Mouse (Mus musculus): ENCODE measurements around the gene Rptor. TPM values are rescaled to one million over a fixed set of nuclear protein-coding genes. Genes with fewer than 3 reads are reported as not detected.

Gene Rptor
- polyA plus RNA-seq, 1 experiment from 2014 or later: 3.9 TPM

GRCm38 (mm10) chr11:119802947-119803346, 200.2 kb downstream of the Rptor start:
- no peak for ATAC-seq (ENCODE audit: low read depth)
- no peak overlapping the region for H3K4me3 ChIP-seq (ENCODE audit: low read depth, low read length)
- H3K4me1 ChIP-seq (ENCODE audit: control insufficient read depth, low read depth, low read length): no peaks in the 10 kb centered on the region; the same call in 1 of the 2 replicates
- no peak overlapping the region for H3K4me2 ChIP-seq (ENCODE audit: low read depth, low read length)
- H3K27me3 ChIP-seq (ENCODE audit: control insufficient read depth, insufficient read depth, low read depth, low read length): no peaks in the 10 kb centered on the region
- 78% methylated on average over 7 of the region's 7 CpGs for WGBS (ENCODE audit: insufficient replicate concordance)
- no peak overlapping the region for H3K27ac ChIP-seq (ENCODE audit: low read length)
- H3K9me3 ChIP-seq (replicated peaks; ENCODE audit: control insufficient read depth, low read length): no peaks in the 10 kb centered on the region
- no peak overlapping the region for H3K9ac ChIP-seq (ENCODE audit: low read depth, low read length)
- no peaks in the 10 kb centered on the region for H3K36me3 ChIP-seq (ENCODE audit: control insufficient read depth, insufficient read depth)

DNA sequence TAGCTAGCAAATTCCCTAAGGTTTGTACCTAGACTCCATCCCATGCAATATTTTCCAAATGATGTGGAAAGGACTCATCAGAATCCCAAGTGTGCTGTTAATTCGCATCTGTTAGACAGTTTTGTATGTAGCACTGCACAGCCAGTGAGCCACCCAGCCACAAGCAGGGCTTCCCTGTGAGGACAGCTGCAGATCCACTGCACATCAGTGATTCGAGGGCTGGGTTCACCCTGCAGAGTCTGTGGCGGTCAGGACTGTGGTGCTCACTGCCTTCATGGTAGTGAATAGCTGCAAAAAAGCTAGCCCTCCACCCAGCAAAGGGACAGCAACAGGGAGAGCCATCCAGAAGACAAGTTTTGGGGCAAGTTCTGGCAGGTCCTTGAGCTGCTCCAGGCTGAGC, 201.7 kb downstream of the Rptor start:
- 69% methylated on average over 3 of the region's 3 CpGs for WGBS (ENCODE audit: insufficient replicate concordance)
- no peak overlapping the region for H3K27ac ChIP-seq (ENCODE audit: low read length)
- no peaks in the 10 kb centered on the region for H3K27me3 ChIP-seq (ENCODE audit: control insufficient read depth, insufficient read depth, low read depth, low read length)
- no peak overlapping the region for H3K9ac ChIP-seq (ENCODE audit: low read depth, low read length)
- H3K36me3 ChIP-seq (ENCODE audit: control insufficient read depth, insufficient read depth): no peaks in the 10 kb centered on the region
- H3K4me2 ChIP-seq (ENCODE audit: low read depth, low read length): no peak overlapping the region
- H3K9me3 ChIP-seq (replicated peaks; ENCODE audit: control insufficient read depth, low read length): no peaks in the 10 kb centered on the region
- ATAC-seq (ENCODE audit: low read depth): no peak
- no peaks in the 10 kb centered on the region; the same call in 1 of the 2 replicates for H3K4me1 ChIP-seq (ENCODE audit: control insufficient read depth, low read depth, low read length)
- H3K4me3 ChIP-seq (ENCODE audit: low read depth, low read length): no peak overlapping the region

GRCm38 (mm10) chr11:119805112-119805750, 202.5 kb downstream of the Rptor start:
- H3K9me3 ChIP-seq (replicated peaks; ENCODE audit: control insufficient read depth, low read length): no peaks in the 10 kb centered on the region
- no peak overlapping the region for H3K4me3 ChIP-seq (ENCODE audit: low read depth, low read length)
- H3K9ac ChIP-seq (ENCODE audit: low read depth, low read length): no peak overlapping the region
- no peak overlapping the region for H3K27ac ChIP-seq (ENCODE audit: low read length)
- H3K36me3 ChIP-seq (ENCODE audit: control insufficient read depth, insufficient read depth): no peaks in the 10 kb centered on the region
- H3K27me3 ChIP-seq (ENCODE audit: control insufficient read depth, insufficient read depth, low read depth, low read length): no peaks in the 10 kb centered on the region
- 78% methylated on average over 10 of the region's 10 CpGs for WGBS (ENCODE audit: insufficient replicate concordance)
- H3K4me1 ChIP-seq (ENCODE audit: control insufficient read depth, low read depth, low read length): no peaks in the 10 kb centered on the region; the same call in 1 of the 2 replicates
- no peak overlapping the region for H3K4me2 ChIP-seq (ENCODE audit: low read depth, low read length)
- no peak for ATAC-seq (ENCODE audit: low read depth)

DNA sequence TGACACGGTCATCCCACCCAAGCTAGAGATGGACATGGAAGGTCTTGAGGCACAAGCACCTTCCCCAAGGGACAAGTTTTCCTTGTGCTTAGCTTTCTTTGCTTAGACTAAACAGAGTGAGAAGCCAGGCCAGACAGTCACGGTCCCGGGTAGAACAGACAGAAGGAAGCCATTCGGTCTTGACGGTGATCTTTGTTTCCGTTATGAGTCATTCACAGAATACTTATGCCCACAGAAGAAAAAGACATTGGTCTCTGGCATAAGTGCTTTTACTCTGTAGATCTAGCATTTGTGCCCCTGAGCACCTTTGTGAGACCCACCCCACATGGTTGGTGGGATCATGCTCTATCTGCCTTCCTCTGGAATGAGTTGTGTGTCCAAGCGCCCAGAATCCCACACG, 203.8 kb downstream of the Rptor start:
- H3K27ac ChIP-seq (ENCODE audit: low read length): no peak overlapping the region
- H3K36me3 ChIP-seq (ENCODE audit: control insufficient read depth, insufficient read depth): no peaks in the 10 kb centered on the region
- no peaks in the 10 kb centered on the region for H3K9me3 ChIP-seq (replicated peaks; ENCODE audit: control insufficient read depth, low read length)
- no peaks in the 10 kb centered on the region for H3K27me3 ChIP-seq (ENCODE audit: control insufficient read depth, insufficient read depth, low read depth, low read length)
- no peak overlapping the region for H3K4me3 ChIP-seq (ENCODE audit: low read depth, low read length)
- no peak overlapping the region for H3K9ac ChIP-seq (ENCODE audit: low read depth, low read length)
- H3K4me2 ChIP-seq (ENCODE audit: low read depth, low read length): no peak overlapping the region
- ATAC-seq (ENCODE audit: low read depth): no peak
- H3K4me1 ChIP-seq (ENCODE audit: control insufficient read depth, low read depth, low read length): no peaks in the 10 kb centered on the region; the same call in 1 of the 2 replicates
- WGBS (ENCODE audit: insufficient replicate concordance): 83% methylated on average over 8 of the region's 8 CpGs

GRCm38 (mm10) chr11:119807431-119808031, 204.8 kb downstream of the Rptor start:
- Histone ChIP-seq H3K4me2 (ENCODE audit: low read depth, low read length) (no peak overlapping the region), H3K4me1 (ENCODE audit: control insufficient read depth, low read depth, low read length) (no peaks in the 10 kb centered on the region), H3K36me3 (ENCODE audit: control insufficient read depth, insufficient read depth) (no peaks in the 10 kb centered on the region), H3K9ac (ENCODE audit: low read depth, low read length) (no peak overlapping the region), H3K9me3 (replicated peaks; ENCODE audit: control insufficient read depth, low read length) (no peaks in the 10 kb centered on the region), H3K27ac (ENCODE audit: low read length) (no peak overlapping the region), H3K4me3 (ENCODE audit: low read depth, low read length) (no peak overlapping the region), H3K27me3 (ENCODE audit: control insufficient read depth, insufficient read depth, low read depth, low read length) (no peaks in the 10 kb centered on the region)
- 44% methylated on average over 7 of the region's 7 CpGs for WGBS (ENCODE audit: insufficient replicate concordance)
- no peak for ATAC-seq (ENCODE audit: low read depth)

DNA sequence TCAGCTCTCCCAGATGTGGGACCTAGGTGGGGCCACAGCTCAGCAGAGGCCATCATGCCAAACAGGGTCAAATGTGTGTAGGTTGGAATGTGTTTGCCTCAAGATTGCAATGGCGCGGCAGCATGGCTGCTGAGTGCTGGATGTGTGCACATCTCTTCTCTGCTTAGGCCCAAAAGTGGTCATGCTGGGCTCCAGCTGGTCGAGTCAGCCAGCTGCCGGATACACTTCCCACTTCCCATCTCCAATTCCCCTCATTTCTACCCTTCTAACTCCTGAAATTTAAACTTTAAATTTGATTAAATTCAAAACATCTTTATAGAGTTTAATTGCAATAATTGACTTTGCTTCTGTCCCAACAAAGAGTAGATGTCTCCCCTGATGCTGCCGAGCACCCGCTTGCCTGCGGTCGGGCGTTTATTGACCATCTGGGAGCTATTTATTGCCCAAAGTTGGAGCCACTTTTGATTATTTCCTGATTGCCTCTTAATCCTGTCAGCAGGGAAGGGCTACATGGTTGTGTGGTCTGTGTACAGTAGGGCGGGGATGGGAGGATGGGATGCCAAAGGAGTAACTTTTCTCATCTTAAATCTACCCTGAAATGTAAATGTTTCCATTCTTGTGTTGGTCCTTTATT, 206.1 kb downstream of the Rptor start:
- ATAC-seq (ENCODE audit: low read depth): no peak
- Histone ChIP-seq H3K27ac (ENCODE audit: low read length) (no peak overlapping the region), H3K9ac (ENCODE audit: low read depth, low read length) (no peak overlapping the region), H3K9me3 (replicated peaks; ENCODE audit: control insufficient read depth, low read length) (no peaks in the 10 kb centered on the region), H3K4me1 (ENCODE audit: control insufficient read depth, low read depth, low read length) (no peaks in the 10 kb centered on the region), H3K4me3 (ENCODE audit: low read depth, low read length) (no peak overlapping the region), H3K36me3 (ENCODE audit: control insufficient read depth, insufficient read depth) (no peaks in the 10 kb centered on the region), H3K4me2 (ENCODE audit: low read depth, low read length) (no peak overlapping the region), H3K27me3 (ENCODE audit: control insufficient read depth, insufficient read depth, low read depth, low read length) (no peaks in the 10 kb centered on the region)
- 83% methylated on average over 10 of the region's 10 CpGs for WGBS (ENCODE audit: insufficient replicate concordance)

DNA sequence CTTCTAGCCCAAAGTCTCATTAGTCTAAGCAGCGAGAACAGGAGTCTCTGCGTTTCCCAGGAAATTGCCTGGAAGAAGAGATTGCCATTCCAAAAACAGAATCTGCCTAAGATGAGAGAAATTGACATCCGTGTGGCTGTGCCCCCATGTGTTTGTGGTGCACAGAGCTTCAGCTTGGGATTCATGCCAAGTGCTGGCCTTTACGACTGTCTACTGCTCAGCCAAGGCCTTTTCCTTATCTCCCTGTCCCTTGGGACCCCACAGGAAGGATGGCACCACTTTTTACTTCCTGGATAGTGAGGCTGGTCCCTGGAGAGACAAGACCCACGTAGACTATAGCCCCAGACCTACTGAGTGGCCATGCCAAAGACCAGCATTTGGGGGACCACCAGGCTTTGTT, 206.6 kb downstream of the Rptor start:
- H3K4me2 ChIP-seq (ENCODE audit: low read depth, low read length): no peak overlapping the region
- H3K4me1 ChIP-seq (ENCODE audit: control insufficient read depth, low read depth, low read length): no peaks in the 10 kb centered on the region
- H3K27ac ChIP-seq (ENCODE audit: low read length): no peak overlapping the region
- no peaks in the 10 kb centered on the region for H3K36me3 ChIP-seq (ENCODE audit: control insufficient read depth, insufficient read depth)
- no peak overlapping the region for H3K4me3 ChIP-seq (ENCODE audit: low read depth, low read length)
- no peak for ATAC-seq (ENCODE audit: low read depth)
- H3K9me3 ChIP-seq (replicated peaks; ENCODE audit: control insufficient read depth, low read length): no peaks in the 10 kb centered on the region
- H3K9ac ChIP-seq (ENCODE audit: low read depth, low read length): no peak overlapping the region
- no peaks in the 10 kb centered on the region for H3K27me3 ChIP-seq (ENCODE audit: control insufficient read depth, insufficient read depth, low read depth, low read length)
- 56% methylated on average over 5 of the region's 5 CpGs for WGBS (ENCODE audit: insufficient replicate concordance)

- Histone ChIP-seq H3K27me3 (ENCODE audit: control insufficient read depth, insufficient read depth, low read depth, low read length) (no peaks in the 10 kb centered on the region), H3K4me1 (ENCODE audit: control insufficient read depth, low read depth, low read length) (no peaks in the 10 kb centered on the region), H3K9me3 (replicated peaks; ENCODE audit: control insufficient read depth, low read length) (no peaks in the 10 kb centered on the region), H3K9ac (ENCODE audit: low read depth, low read length) (no peak overlapping the region), H3K27ac (ENCODE audit: low read length) (no peak overlapping the region), H3K4me2 (ENCODE audit: low read depth, low read length) (no peak overlapping the region), H3K36me3 (ENCODE audit: control insufficient read depth, insufficient read depth) (no peaks in the 10 kb centered on the region), H3K4me3 (ENCODE audit: low read depth, low read length) (no peak overlapping the region)
- WGBS (ENCODE audit: insufficient replicate concordance): 62% methylated on average over 8 of the region's 8 CpGs
- no peak for ATAC-seq (ENCODE audit: low read depth)
These were observed 208.3 kb downstream of the Rptor start for GRCm38 (mm10) chr11:119811022-119811421.

DNA sequence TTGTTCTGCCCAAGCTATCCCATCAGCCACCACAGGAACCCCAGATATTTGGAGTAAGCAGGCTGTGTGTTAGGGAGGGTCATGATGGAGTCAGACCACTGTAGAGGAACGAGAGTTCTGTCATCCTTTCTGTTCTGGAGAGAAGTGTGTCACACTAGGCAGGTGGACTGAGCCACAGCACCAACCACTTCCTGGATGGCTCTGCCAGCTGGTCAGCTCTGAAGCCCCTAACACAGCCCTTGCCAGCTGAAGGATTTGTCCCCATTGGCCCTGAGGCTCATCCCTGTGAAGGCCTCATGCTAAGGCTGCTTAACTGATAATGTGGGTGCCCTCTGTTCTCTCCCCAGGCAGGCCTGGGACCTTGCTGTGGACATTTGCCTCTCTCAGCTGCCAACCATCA, 208.9 kb downstream of the Rptor start:
- Histone ChIP-seq H3K27ac (ENCODE audit: low read length) (no peak overlapping the region), H3K9me3 (replicated peaks; ENCODE audit: control insufficient read depth, low read length) (no peaks in the 10 kb centered on the region), H3K27me3 (ENCODE audit: control insufficient read depth, insufficient read depth, low read depth, low read length) (no peaks in the 10 kb centered on the region), H3K4me1 (ENCODE audit: control insufficient read depth, low read depth, low read length) (no peaks in the 10 kb centered on the region), H3K4me3 (ENCODE audit: low read depth, low read length) (no peak overlapping the region), H3K36me3 (ENCODE audit: control insufficient read depth, insufficient read depth) (no peaks in the 10 kb centered on the region), H3K4me2 (ENCODE audit: low read depth, low read length) (no peak overlapping the region), H3K9ac (ENCODE audit: low read depth, low read length) (no peak overlapping the region)
- 75% methylated on average over 1 of the region's 1 CpGs for WGBS (ENCODE audit: insufficient replicate concordance)
- no peak for ATAC-seq (ENCODE audit: low read depth)

All from liver, embryonic 16.5 days (tissue).